Mouse (Mus musculus) liver, embryonic 18 days (tissue): ENCODE measurements around the gene Siae. TPM values are rescaled to one million over a fixed set of nuclear protein-coding genes. Genes with fewer than 3 reads are reported as not detected.

Experiments
- polyA plus RNA-seq: library from polyadenylated mRNA; depleted of rRNA; stranded (reverse); fragments of >200 nt; gene quantifications from 2 replicates; pipeline ENCODE4 v1.2.3, GENCODE M21; 2012; rRNA removed

Gene Siae
- 3.5 and 3.8 TPM in 2 replicates for polyA plus RNA-seq

GRCm38 (mm10) chr9:37554838-37555748, at the start of gene Siae:
TSS of gene Siae (plus strand) at chr9:37555698.

GRCm38 (mm10) chr9:37527396-37528224, 27.9 kb upstream of the Siae start, which contains the start of gene Esam:
TSS of gene Esam (plus strand) at chr9:37528078.

GRCm38 (mm10) chr9:37539170-37540025, 16.1 kb upstream of the Siae start, which contains the start of gene Vsig2:
TSS of gene Vsig2 (plus strand) at chr9:37539255.

GRCm38 (mm10) chr9:37552536-37553293, 2.8 kb upstream of the Siae start, which contains the start of gene Nrgn:
TSS of gene Nrgn (minus strand) at chr9:37552904.

GRCm38 (mm10) chr9:37613182-37613910, 57.8 kb downstream of the Siae start, which contains the start of gene Spa17:
TSS of gene Spa17 (minus strand) at chr9:37613722.

GRCm38 (mm10) chr9:37656931-37657481, 101.5 kb downstream of the Siae start, which contains the start of gene Tbrg1:
TSS of gene Tbrg1 (minus strand) at chr9:37657312.

GRCm38 (mm10) chr9:37669115-37669514, 113.6 kb downstream of the Siae start, which contains the start of gene Panx3:
TSS of gene Panx3 (minus strand) at chr9:37669235.

Other genes starting within 250 kb of the Siae start
- 0.83 and 0.94 TPM in 2 replicates for gene Ccdc15, start 207.3 kb upstream of the Siae start, polyA plus RNA-seq
- 0.01 TPM in 2 replicates for gene Hepacam, start 188.3 kb upstream of the Siae start, polyA plus RNA-seq
- gene Robo4, start 153.8 kb upstream of the Siae start, polyA plus RNA-seq, result 2.3 and 2.6 TPM in 2 replicates
- gene Robo3, start 122.5 kb upstream of the Siae start, polyA plus RNA-seq, result 0.29 and 0.43 TPM in 2 replicates
- gene Msantd2, start 66.4 kb upstream of the Siae start, polyA plus RNA-seq, result 9.9 and 11.4 TPM in 2 replicates
- gene Esam, start 27.6 kb upstream of the Siae start, polyA plus RNA-seq, result 10.9 and 11.6 TPM in 2 replicates
- 0.84 and 0.95 TPM in 2 replicates for gene Vsig2, start 16.4 kb upstream of the Siae start, polyA plus RNA-seq
- 5.8 and 6.3 TPM in 2 replicates for gene Nrgn, start 2.8 kb upstream of the Siae start, polyA plus RNA-seq
- 1.2 TPM in 2 replicates for gene Spa17, start 58.0 kb downstream of the Siae start, polyA plus RNA-seq
- 30.0 and 33.7 TPM in 2 replicates for gene Tbrg1, start 101.6 kb downstream of the Siae start, polyA plus RNA-seq
- gene Panx3, start 113.5 kb downstream of the Siae start, polyA plus RNA-seq, result not detected in 2 replicates
- not detected in 2 replicates for gene Olfr160, start 160.6 kb downstream of the Siae start, polyA plus RNA-seq
- gene Olfr874, start 189.4 kb downstream of the Siae start, polyA plus RNA-seq, result not detected in 2 replicates
- gene Olfr875, start 216.2 kb downstream of the Siae start, polyA plus RNA-seq, result not detected in 2 replicates
- not detected in 2 replicates for gene Olfr876, start 247.3 kb downstream of the Siae start, polyA plus RNA-seq